Mouse (Mus musculus): ENCODE results near the gene Slc29a2.
"Not testable (repeated sequence)": the region's sequence is repeated elsewhere in the genome, so short reads cannot be mapped to it uniquely, and the experiment has no call there.

The Slc29a2 gene

GRCm38 (mm10) chr19:5023621-5024479 lies at the start of gene Slc29a2:
TSS of gene Slc29a2 (plus strand) at chr19:5023860.
- peak; percentile 86 to 91 for DNase-seq (ENCODE audit: low spot score in 2 of 2)

DNA sequence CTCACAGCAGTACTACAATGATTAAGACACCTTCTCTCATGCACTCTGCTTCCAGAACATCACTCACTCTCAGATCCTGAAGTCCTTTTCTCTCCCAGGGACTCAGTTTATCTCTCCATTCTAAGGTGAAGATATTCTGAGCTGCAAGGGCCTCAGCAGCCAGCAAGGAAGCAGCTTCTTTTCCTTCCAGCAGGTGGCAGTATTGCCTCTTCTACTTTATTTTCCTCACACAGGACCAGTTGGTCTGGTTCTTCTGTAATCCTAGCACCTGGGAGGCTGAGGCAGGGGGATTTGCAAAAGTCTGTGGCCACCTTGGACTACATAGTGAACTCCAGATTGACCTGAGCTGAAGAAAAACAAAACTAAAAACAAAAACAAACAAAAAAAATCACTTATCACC lies 41.9 kb upstream of the Slc29a2 start:
- no peak for DNase-seq (ENCODE audit: low spot score in 2 of 2)

DNA sequence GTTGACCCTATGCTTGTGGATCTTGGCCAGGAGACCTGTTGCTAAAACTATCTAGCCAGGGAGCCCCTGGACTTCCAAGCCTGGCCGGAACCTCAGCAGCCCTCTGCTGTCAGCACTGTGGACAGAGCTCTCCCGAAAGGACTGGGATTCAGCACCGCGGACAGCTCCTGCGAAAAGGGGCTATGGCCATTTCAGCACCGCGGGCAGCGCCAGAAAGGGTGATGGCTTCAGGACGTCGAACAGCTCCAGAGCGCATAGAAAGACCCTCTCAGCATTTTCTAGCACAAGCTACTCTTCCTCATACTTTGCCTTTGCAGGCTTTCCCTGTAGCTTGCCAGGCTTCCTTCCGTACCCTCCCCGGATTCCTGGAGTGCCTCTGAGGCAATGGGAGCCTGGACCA lies 34.6 kb upstream of the Slc29a2 start:
- peak; percentile 86 to 97 for DNase-seq (ENCODE audit: low spot score in 2 of 2)

DNA sequence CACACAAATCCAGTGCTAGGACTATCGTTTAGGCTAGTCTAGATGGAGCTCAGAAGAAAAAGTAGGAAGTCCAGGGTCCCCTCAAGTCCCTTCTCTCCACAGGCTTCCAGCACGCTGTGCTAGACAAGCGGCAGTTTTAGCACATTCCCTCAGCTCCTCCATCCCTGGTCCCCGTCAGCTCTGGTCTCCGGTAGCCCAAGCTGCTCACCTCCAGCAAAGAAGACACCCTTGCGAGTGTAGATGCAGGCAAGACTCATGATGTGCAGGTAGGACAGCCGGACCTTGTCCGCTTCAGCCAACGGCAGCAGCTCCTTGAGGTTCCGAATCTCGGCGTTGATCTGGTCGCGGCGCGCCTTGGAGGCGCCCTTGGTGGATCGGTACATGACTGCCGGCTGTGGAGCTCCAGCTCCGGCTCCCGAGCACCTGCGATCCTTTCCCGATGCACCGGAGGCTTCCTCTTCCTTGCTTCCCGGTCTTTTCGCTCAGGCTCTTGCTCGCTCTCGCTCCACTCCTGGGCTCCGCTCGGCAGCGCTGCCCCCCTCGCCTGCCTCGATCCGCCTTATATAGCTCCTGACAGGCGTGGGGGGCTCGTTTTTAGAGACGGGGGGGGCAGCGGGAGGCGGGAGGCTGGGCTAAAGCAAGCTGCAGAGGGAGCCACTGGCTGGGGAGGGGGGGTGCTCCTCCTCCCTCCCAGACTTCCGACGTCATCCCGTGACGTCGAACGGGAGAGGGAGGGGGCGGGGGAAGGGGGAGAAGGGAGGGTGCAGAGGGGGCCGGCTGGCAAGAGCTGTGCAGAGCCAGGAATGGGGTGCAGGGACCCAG lies 34.0 kb upstream of the Slc29a2 start:
- no peak for DNase-seq (ENCODE audit: low spot score in 2 of 2)

DNA sequence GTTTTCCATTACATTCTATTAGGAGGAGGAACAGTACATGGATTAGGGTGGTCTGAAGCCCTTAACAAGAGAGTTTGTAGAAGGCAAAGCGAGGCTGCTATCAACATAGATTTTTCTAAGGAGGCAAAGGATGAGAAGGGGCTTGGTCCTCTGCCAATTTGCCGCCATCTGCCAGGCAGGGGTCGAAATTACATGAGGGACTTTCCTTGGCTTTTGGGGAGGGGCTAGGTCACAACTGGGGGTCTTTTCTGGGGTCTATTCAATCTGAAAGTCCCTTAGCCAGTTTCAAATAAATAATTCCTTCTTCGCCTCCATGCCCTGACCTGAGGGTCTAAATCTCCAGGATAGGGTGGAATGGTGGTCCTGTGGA lies 33.4 kb upstream of the Slc29a2 start, which contains the start of gene Npas4:
Gene Npas4, minus strand, starts transcription at position 61 of the 370 bp plus-strand sequence.
- DNase-seq (ENCODE audit: low spot score in 2 of 2): no peak

DNA sequence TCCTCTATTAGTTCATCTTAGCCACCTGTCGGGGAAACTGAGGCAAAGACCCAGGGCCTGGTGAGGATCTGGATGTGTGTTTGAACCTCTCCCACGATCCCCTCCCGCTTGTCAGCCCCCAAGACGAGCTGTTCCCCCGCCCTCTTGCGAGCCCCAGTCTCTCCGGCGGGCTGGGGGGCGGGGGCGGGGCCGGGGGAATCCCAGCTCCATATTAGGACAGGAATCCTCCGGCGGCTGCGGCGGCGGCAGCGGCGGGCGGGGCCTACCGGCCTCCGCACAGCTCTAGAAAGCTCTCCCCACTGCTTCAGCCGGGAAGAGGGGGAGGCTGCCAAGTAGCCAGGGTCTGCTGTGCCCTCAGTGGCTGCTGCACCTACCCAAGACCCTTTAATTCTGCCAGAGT lies 32.9 kb upstream of the Slc29a2 start:
- DNase-seq (ENCODE audit: low spot score in 2 of 2): no peak

- no peak for DNase-seq (ENCODE audit: low spot score in 2 of 2)
Measured at GRCm38 (mm10) chr19:4992371-4992770, 31.3 kb upstream of the Slc29a2 start.

DNA sequence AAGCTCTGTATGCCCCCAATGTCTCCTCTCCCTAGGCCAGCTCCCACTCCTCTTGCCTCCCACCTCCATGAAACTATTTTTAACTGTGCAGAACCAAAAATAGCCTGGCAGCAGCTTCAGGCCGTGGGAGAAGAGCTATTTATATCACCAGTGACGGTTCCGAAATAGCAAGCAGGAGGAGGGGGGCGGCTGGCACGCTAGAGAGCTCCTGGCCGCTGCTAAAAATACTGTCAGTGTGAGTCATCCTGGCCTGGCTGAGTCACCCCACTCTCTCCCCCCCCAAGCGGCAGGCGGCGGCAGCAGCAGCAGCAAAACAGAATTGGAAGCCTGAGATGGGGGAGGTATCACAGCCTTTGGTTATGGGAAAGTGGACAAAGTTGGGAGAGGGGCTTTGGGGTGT lies 30.8 kb upstream of the Slc29a2 start:
- DNase-seq (ENCODE audit: low spot score in 2 of 2): no peak

- DNase-seq (ENCODE audit: low spot score in 2 of 2): no peak
Measured at GRCm38 (mm10) chr19:4994043-4994442, 29.6 kb upstream of the Slc29a2 start.

GRCm38 (mm10) chr19:4999445-5000140 lies 24.1 kb upstream of the Slc29a2 start:
- no peak for DNase-seq (ENCODE audit: low spot score in 2 of 2)

- DNase-seq (ENCODE audit: low spot score in 2 of 2): peak; percentile 64 to 87
Measured at GRCm38 (mm10) chr19:5001666-5002406, 21.8 kb upstream of the Slc29a2 start.

DNA sequence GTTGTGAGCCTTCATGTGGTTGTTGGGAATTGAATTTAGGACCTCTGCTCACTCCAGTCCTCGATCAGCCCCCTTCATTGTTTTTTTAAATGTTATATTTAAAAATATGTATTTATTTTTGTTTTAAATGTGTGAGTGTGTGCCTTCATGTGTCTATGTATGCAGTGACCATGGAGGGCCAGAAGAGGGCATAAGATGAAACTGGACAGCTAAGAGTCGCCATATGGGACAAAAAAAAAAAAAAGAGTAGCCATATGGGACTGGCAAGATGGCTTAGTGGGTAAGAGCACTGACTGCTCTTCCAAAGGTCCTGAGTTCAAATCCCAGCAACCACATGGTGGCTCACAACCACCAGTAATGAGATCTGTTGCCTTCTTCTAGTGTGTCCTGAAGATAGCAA lies 20.0 kb upstream of the Slc29a2 start:
- not testable (repeated sequence) for DNase-seq (ENCODE audit: low spot score in 2 of 2)

GRCm38 (mm10) chr19:5004925-5005324 lies 18.7 kb upstream of the Slc29a2 start:
- no peak for DNase-seq (ENCODE audit: low spot score in 2 of 2)

GRCm38 (mm10) chr19:5013138-5013537 lies 10.5 kb upstream of the Slc29a2 start:
- DNase-seq (ENCODE audit: low spot score in 2 of 2): no peak

- DNase-seq (ENCODE audit: low spot score in 2 of 2): no peak
Measured at GRCm38 (mm10) chr19:5014961-5015398, 8.7 kb upstream of the Slc29a2 start.

DNA sequence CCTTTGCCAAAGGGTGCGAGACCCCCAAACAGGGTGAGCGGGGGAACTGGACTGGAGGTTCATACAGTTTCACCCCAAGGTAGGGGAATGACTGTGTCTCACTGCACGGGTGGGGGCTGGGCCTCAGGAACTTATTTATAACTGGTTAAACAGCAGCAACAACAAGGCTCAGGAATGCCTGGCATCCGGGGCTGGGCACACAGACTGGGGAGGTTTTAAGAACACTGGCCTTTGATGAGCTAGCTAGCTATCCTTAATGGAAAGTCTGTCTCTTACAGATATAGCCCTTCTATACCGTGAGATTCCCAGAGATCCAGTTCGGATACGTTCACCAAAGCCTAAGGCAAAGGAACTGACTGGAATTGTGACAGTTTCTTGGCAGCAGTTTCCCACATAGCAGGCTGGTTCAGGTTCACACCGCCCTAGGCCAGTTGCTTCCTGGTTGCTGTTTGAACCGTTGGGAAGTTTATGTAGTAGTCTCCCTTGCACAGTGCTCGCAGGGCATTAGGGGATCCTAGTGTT lies 7.4 kb upstream of the Slc29a2 start:
- DNase-seq (ENCODE audit: low spot score in 2 of 2): no peak

DNA sequence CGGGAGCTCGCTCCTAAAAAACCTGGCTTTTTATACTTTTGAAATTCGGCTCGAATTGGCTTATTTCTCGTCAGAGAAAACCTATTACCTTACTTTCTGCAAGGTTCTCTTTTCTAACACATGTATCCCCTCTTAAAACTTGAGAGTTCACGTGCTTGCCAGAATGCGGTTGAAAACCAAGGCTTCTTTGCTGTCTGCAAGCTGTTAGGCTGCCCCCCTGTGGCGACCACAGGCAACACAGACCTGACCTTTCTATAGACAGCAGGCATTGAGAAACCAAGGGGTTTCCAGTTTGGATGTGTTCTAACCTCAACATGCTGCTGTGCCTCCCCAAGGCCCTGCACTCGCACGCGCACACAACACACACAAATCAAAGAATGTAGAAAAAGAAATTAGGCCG lies 6.9 kb upstream of the Slc29a2 start:
- peak; percentile 70 to 88 for DNase-seq (ENCODE audit: low spot score in 2 of 2)

- DNase-seq (ENCODE audit: low spot score in 2 of 2): no peak
Measured at GRCm38 (mm10) chr19:5017611-5018010, 6.0 kb upstream of the Slc29a2 start.

DNA sequence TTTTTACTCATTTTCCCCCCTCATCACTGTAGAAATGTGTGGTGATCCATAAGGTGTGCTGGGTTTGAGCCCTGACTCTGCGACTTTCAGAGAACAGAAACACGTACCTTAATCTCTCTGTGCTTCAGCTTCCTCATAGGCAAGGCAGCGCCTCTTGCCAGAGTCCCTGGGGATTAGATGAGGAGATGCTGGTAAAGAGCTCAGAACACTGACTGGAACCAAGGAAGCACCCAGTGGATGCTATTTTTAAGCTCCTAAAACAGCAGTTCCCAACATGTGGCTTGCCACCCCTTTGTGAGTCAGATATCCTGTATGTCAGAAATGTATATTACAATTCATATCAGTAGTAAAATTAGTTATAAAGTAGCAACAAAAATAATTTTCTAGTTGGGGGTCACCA lies 5.5 kb upstream of the Slc29a2 start:
- no peak for DNase-seq (ENCODE audit: low spot score in 2 of 2)

DNA sequence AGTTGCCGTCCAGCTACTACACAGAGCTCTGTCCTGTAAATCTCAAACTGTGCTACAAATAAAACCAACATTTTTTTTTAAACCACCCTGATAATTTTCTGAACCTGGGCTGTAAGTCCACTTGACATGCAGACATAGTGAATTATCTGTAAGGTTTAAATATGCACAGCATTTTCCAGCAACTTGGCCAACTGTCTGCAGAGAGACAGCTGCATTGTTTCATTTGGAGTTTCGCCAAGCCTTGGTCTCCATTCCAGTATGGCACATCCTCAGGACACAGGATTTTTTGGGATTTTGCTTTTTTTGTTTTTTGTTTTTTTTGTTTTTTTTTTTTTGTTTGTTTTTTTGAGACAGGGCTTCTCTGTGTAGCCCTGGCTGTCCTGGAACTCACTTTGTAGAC lies 2.2 kb upstream of the Slc29a2 start:
- no peak for DNase-seq (ENCODE audit: low spot score in 2 of 2)

DNA sequence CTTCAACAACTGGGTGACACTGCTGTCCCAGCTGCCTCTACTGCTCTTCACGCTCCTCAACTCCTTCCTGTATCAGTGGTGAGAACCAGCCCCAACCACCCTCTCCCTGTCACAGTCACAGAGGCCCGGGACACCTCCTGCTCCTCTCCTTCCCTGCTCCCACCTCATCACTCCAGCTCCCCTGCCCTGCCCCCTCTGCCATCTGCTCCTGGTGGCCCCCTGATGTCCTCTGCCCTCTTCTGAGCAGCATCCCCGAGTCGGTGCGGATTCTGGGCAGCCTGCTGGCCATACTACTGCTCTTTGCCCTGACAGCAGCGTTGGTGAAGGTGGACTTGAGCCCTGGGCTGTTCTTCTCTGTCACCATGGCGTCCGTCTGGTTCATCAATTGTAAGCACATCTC lies 2.5 kb downstream of the Slc29a2 start:
- DNase-seq (ENCODE audit: low spot score in 2 of 2): no peak

Data from spleen, postnatal 4 days (tissue).